Mouse (Mus musculus) R1 (cell line): ENCODE results near the gene Cd27.

Experiments used
- DNase-seq: peaks from one replicate; pipeline ENCODE4 v3.0.0-alpha.2; 2018; ENCODE audit warnings: low read depth, low spot score

The Cd27 gene

DNA sequence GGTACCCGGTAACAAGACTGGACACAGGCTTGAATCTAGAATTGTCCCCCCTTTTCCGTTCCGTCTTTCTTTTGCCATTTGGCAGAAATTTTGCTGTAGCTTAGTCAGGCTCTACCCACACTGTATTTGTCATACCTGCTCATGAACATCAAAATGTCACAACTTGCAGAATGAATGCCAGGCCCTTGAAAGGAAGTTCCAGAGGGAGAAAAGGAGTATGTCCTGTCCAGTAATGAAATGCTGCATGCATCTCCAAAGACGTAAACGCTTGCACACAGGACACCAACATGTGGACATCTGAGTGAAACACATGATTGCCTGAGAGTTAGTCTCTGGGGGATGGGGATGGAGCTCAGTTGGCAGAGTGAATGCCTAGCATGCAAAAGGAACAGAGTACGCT is 23.1 kb downstream of the Cd27 start:
- no peak for DNase-seq

DNA sequence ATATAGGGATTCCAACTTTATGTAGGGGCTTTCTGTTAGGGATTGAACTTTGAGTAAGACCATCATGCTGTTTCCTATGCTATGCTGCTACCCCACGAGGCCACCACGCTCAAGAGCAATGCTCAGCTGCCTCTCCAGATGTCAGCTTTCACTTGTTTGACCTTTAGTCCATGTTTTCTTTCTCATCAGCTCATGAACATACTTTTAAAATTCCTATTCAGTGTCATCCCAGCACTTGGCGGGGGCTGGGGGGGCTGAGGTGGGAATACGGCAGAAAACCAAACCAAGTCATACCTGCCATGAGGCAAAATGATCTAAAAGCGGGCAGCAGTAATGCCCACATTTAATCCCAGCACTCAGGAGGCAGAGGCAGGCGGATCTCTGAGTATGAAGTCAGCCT is 23.7 kb downstream of the Cd27 start:
- DNase-seq: no peak

DNA sequence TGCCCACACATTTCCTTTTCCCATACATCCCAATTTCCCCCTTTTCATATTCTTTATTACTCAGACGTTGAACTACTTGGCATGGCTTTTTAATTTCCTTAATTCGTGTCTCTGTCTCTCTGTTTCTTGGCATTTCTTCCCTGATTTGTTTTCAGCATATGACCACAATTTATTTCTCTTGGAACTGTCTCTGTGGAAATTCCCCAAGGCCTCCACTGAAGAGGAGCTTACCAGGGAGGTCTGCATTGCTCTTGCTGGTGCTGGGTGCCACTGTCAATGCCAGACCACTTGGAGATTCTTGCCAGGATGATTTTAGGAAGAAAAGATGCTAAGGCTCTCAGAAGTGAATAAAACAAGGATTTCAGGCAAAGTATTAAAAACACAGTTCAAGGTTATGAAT is 24.2 kb downstream of the Cd27 start:
- no peak for DNase-seq

- DNase-seq: peak; percentile 65
Measured at GRCm38 (mm10) chr6:125210436-125210835, 26.4 kb downstream of the Cd27 start.

- DNase-seq: no peak
Measured at GRCm38 (mm10) chr6:125197166-125197565, 39.6 kb downstream of the Cd27 start.

- DNase-seq: peak; percentile 92
Measured at GRCm38 (mm10) chr6:125196301-125196700, 40.5 kb downstream of the Cd27 start.

GRCm38 (mm10) chr6:125195541-125196075 is 41.2 kb downstream of the Cd27 start:
- peak; percentile 82 for DNase-seq

DNA sequence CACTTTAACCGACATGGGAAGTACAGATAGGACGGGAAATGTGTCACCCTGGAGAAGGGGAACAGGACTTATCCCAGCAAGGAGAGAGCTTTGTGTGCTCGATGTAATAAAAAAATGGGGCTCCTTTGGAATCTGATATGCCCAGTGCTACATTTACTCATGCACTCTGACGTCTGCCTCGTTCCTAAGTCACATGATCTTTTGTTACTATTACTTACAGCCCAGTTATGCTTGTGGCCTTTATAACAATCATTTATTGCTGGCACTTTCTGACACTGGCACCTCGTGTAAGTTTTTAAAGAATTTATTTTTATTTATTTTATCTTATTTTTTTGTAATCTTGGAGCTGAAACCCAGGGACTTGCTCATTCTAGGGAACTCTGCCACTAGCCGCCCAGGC is 43.4 kb downstream of the Cd27 start:
- DNase-seq: no peak

DNA sequence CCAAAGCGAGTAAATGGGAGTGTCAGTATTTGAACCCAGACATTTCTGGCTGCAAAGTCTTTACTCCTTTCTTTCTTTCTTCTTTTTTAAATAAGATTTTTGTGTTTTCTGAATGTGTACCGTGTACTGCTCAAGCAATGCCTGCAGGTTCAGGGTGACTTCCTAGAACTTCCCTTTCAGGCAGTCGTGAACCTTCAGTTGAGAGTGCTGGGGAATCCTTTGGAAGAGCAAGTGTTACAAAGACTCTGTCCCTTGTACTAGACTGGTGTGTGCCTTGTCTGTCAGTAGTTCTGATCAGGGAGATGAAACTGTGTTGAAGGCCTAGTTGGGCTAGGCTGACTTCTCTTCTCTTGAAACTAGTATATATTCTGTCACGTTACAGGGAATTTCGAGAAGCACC is 44.0 kb downstream of the Cd27 start:
- DNase-seq: no peak

DNA sequence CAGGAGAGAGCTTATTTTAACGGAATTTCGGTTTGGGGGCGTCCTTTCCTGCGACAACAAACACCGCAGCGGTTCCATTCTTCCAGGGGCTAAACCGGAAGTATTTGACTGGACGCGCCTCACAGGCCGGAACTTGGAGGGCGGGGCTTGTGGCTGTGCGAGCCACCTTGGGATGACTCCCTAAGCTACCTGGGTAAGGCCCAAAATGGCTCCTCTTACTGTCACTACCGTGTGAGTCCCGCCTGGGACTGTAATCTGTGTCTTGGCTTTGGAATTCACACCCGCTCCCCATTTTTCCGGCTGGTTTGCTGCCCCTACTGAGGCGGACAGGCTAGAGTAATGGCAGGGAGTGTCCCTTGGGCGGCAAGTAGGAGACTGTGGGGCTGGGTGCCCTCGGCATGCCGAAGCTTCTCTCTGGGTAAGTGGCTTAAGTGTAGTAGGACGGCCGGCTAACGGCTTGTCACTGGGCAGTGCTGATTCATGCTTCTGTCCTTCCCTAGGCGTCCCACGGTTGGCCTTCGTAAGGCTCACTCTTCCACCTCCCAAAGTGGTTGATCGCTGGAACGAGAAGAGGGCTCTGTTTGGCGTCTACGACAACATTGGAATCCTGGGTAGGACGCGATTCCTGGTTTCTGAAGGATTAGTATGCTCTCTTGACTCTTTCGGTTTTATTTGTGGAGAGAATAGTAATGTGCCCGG is 44.6 kb downstream of the Cd27 start:
- peak; percentile 98 for DNase-seq

DNA sequence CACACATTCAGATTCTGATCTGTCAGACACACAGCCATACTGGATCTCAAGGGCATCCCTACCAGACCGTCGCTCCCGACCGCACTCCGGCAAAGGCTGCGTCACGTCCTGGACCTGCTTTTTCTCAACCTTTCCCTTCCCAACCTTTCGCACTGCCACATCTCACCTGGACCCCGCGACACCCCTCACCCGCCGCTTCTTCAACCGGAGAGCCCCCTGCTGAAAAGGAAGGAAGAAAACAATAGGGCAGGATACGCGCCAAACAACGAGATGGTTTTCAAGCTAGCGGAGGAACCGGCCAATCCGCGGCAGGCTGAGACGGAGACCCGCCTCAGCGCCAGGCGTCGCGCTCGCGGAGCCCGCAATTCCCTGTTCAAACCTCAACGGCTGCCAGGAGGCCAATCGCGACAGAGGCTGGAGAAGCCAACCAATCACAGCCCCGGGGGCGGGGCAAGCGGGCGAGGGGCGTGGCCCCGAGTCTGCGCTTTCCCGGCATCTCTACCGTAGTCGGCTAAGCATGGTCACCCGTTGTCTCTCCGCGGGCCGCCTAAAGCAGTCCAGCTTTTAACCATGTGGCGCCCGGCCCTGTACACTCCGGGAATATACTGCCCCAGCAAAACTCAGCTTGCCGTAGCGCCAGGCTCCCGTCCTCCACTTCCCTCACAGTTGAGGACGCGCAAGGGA is 45.3 kb downstream of the Cd27 start, which contains the start of the genes Ncapd2 and Mrpl51:
Gene Ncapd2 (minus strand): TSS at position 370 of the 684 bp plus-strand sequence.
Gene Mrpl51 (plus strand): TSS at position 470 of the 684 bp plus-strand sequence.
- DNase-seq: peak; percentile 99

DNA sequence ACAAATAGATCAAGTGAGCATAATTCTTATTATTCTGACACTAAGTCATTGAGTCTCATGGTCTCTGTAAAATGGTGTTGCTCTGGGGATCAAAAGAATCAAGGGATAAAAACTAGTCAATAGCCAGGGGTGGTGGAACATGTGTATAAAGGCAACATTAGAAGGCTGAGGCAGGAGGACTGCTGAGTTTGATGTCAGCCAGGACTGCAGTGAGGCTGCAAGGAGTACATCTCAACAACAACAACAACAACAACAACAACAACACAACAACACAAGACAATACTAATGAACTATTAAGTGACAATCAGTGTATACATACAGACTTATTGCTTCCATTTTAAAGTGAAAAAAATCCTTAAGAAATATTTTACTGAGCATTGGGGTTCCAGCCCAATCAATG is 46.0 kb downstream of the Cd27 start:
- DNase-seq: no peak

- DNase-seq: no peak
Measured at GRCm38 (mm10) chr6:125186203-125186602, 50.6 kb downstream of the Cd27 start.
